Mouse (Mus musculus) adrenal gland, adult 10 weeks (tissue): ENCODE results near the gene Fabp6. TPM values are rescaled to one million over a fixed set of nuclear protein-coding genes. Genes with fewer than 3 reads are reported as not detected.

Experiments
- polyA plus RNA-seq: library from polyadenylated mRNA; stranded (reverse); fragments of 350-450 nt; fragmentation: Illumina TruSeq; extraction: RNeasy Lipid Tissue Mini Kit (QIAGEN cat#74804); gene quantifications from one replicate; pipeline ENCODE4 v1.2.3, GENCODE M21; 2014; ENCODE audit warnings: low read depth, low replicate concordance

Fabp6 gene
- not detected for polyA plus RNA-seq

DNA sequence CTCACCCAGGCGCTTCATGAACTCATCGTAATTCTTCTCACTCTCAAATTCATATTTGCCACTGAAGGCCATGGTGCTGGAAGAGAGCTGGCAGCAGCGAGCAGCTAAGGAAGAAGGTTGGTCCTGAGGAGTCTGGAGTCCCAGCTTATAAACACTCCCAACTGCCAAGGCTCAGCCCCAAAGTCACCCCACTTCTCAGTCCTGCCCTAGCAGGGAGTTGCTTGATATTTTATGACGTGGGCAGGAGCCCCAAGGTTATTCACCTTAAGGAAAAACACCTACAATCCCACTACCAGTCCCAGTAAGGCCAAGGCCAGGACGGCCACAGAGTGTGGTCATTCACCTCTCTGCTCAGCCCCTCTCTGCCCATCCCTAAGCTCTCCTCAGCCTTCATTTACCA, at the start of gene Fabp6:
TSS of gene Fabp6 (minus strand) at position 101 of the 400 bp plus-strand sequence.

DNA sequence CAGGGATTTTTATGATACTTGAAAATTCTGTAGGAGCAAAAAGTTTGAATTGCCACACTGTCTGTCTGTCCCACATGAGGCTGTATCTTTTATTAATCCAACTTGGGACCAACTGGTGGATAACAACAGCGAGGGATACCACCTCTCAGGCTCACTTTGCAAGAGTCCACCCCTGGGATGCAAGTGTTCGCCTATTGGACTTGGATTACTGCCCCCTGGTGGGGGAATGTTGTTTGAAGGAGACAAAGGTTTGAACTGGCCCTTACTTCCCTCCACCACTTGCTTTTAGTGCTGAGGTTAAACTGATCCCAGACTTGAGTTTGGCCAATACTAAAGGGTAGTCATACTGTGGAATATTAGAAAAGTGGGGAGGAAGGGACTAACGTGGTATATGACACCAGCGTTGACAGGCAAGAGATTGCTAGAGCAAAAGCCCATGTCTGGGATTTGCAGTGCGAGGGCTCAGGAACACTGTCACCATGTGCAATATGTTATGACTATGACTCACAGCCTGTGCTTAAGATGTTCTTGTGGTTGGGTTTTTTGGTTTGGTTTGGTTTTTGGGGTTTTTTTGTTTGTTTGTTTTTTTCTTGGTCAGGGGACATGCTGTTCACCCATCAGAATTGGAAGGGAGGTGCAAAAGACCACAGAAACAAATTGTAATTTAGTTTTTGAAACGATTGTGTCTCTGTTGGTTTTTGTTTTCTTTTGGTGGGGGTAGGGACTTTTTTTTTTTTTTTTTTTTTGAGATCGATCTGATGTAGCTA, 14.8 kb downstream of the Fabp6 start, which contains the start of gene 4933415A04Rik:
TSS of gene 4933415A04Rik (plus strand) at position 717 of the 767 bp plus-strand sequence.

Other genes starting within 250 kb of the Fabp6 start
- gene Pttg1, start 175.3 kb downstream of the Fabp6 start, polyA plus RNA-seq = 66.2 TPM
- 129 TPM for gene Slu7, start 167.8 kb downstream of the Fabp6 start, polyA plus RNA-seq
- gene C1qtnf2, start 127.3 kb downstream of the Fabp6 start, polyA plus RNA-seq = 0.52 TPM
- 1.3 TPM for gene Ccnjl, start 72.8 kb downstream of the Fabp6 start, polyA plus RNA-seq
- not detected for gene 4933415A04Rik, start 14.5 kb downstream of the Fabp6 start, polyA plus RNA-seq
- 28.4 TPM for gene Pwwp2a, start 80.5 kb upstream of the Fabp6 start, polyA plus RNA-seq
- gene Ttc1, start 146.5 kb upstream of the Fabp6 start, polyA plus RNA-seq = 99.8 TPM